Mouse (Mus musculus) stomach, embryonic 14.5 days (tissue): ENCODE results near the gene Mtrr. TPM values are rescaled to one million over a fixed set of nuclear protein-coding genes. Genes with fewer than 3 reads are reported as not detected.

Source experiments
- ATAC-seq: fragments of 200-750 bp; cut with Nextera tagmentation; 2 replicates; pipeline ENCODE4 v1.8.0; 2017; ENCODE audit warnings: low read depth, moderate TSS enrichment; ENCODE audit not compliant: insufficient number of reproducible peaks, insufficient read depth, low FRiP score
- H3K27ac ChIP-seq: fragments of 300-500 bp; sonication (generic); 2 replicates; pipeline ENCODE4 v1.5.1; 2014; ENCODE audit warnings: mild to moderate bottlenecking, low read length, moderate library complexity, mixed read lengths
- H3K27me3 ChIP-seq: fragments of 300-500 bp; sonication (generic); 2 replicates; pipeline ENCODE4 v1.6.1; 2014; ENCODE audit warnings: low read length, control low read depth, mixed read lengths; ENCODE audit not compliant: control insufficient read depth, insufficient read depth
- H3K36me3 ChIP-seq: fragments of 300-500 bp; sonication (generic); 2 replicates; pipeline ENCODE4 v1.6.1; 2014; ENCODE audit warnings: mild to moderate bottlenecking, control low read depth, low read length, moderate library complexity, mixed read lengths; ENCODE audit not compliant: control insufficient read depth, insufficient read depth
- H3K4me1 ChIP-seq: fragments of 300-500 bp; sonication (generic); 2 replicates; pipeline ENCODE4 v1.6.1; 2014; ENCODE audit warnings: low read length, control low read depth, mixed read lengths; ENCODE audit not compliant: control insufficient read depth, insufficient read depth
- H3K4me2 ChIP-seq: fragments of 300-500 bp; sonication (generic); replicated peaks from 2 replicates; pipeline ENCODE4 v1.6.1; 2014; ENCODE audit warnings: low read depth, low read length, control low read depth
- H3K4me3 ChIP-seq: fragments of 300-500 bp; sonication (generic); 2 replicates; pipeline ENCODE4 v1.5.1; 2014; ENCODE audit warnings: low read depth, low read length, control low read depth
- H3K9ac ChIP-seq: fragments of 300-500 bp; sonication (generic); replicated peaks from 2 replicates; pipeline ENCODE4 v1.6.1; 2014; ENCODE audit warnings: low read depth, mild to moderate bottlenecking, control low read depth, low read length, moderate library complexity, mixed read lengths
- H3K9me3 ChIP-seq: fragments of 300-500 bp; sonication (generic); 2 replicates; pipeline ENCODE4 v1.6.1; 2016; ENCODE audit warnings: low read depth, low read length, control low read depth; ENCODE audit not compliant: control insufficient read depth
- WGBS: fragments of 180-500 bp; shearing (Covaris S2); extraction: QIAGEN DNeasy Blood & Tissue Kit; methylation state at CpG from one replicate; pipeline ENCODE4 v1.1.7; 2014; 5-methylcytosine and 5-hydroxymethylcytosine counted together
- polyA plus RNA-seq: library from polyadenylated mRNA; unstranded; fragments of >200 nt; fragmentation: Nextera tagmentation; extraction: Ambion mirVana; gene quantifications from 2 replicates; pipeline ENCODE4 v1.2.1, GENCODE M21; 2014

Mtrr gene
- polyA plus RNA-seq, 1 experiment from 2014 or later = 17.9 TPM

DNA sequence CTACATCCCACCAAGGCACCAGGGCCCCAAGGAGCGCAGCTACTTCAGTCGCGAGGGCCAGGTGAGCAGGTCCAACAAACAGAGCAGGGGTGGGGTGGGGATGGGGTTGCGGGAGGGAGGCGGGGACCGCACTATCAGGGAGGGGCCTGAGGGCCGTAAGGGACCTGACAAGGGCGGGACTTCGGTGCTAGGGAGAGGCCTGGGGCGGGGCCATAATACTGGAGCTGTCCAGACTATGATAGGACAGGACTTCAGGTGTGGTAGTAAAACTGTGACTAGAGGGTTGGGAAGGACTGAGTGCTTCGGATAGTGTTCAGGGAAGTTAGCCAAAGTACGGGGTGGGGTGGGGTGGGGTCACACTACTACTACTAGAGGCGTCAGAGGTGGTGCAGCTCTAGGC is 15.7 kb upstream of the Mtrr start:
- Histone ChIP-seq H3K9me3 (no peaks in the 10 kb centered on the region), H3K4me1 (0 out of 2 replicates have a peak, but pooled peaks cover 5% of the 10 kb centered on the region), H3K4me2 (no peak overlapping the region; the same call in 1 of the 2 replicates), H3K9ac (no peak overlapping the region), H3K27me3 (no peaks in the 10 kb centered on the region), H3K4me3 (no peak overlapping the region), H3K27ac (no peak overlapping the region), H3K36me3 (peaks cover 1% of the 10 kb centered on the region)
- ATAC-seq = peak; percentile 86
- WGBS = 14% methylated on average over 13 of the region's 13 CpGs

DNA sequence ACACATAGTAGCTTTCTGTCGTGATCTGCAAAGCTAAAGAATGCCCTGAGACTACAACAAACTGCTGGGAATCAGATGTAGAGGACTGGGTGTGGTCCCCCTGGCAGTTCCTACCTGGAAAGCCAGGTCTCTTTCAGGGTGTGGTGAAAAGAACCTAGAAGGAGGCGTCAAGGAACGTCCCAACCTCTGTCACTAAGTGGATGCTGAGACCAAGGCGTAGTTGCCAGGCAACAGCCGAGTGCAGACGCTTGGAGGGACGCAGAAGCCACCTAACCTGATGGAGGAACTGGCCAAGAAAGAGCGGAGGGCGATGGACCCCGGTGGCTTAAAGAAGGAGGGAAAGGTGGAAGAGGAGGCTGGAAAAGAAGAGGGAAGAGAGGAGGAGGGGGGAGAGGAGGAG is 15.2 kb upstream of the Mtrr start, which contains the start of gene 1700001L19Rik:
TSS of gene 1700001L19Rik (plus strand) at position 223 of the 400 bp plus-strand sequence.
- 10% methylated on average over 10 of the region's 10 CpGs for WGBS
- Histone ChIP-seq H3K4me1 (0 out of 2 replicates have a peak, but pooled peaks cover 5% of the 10 kb centered on the region), H3K36me3 (peaks cover 6% of the 10 kb centered on the region), H3K9ac (no peak within 1 kb of the TSS), H3K27me3 (no peaks in the 10 kb centered on the region), H3K9me3 (no peaks in the 10 kb centered on the region), H3K4me2 (no peak within 1 kb of the TSS; the same call in 1 of the 2 replicates), H3K4me3 (no peak within 1 kb of the TSS), H3K27ac (no peak within 1 kb of the TSS)
- ATAC-seq = no peak

DNA sequence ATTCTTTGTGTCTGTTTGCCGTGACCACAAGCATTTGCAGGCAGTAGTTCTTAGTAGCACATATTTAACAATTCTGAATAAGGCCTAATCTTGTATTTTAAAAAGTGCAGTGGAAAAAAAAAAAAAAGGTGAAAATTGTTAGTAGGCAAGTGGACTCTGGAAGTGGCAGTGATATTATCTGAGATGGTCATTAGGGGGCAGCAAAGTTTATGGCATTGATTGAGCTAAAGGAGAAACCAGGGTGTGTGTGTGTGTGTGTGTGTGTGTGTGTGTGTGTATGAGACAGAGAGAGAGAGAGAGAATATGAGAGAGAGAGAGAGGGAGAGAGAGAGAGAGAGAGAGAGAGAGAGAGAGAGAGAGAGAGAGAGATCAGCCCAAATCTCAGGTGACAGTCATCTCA is 11.8 kb upstream of the Mtrr start:
- Histone ChIP-seq H3K27ac (no peak overlapping the region), H3K9me3 (no peaks in the 10 kb centered on the region), H3K4me2 (no peak overlapping the region), H3K36me3 (peaks cover 35% of the 10 kb centered on the region), H3K4me1 (0 out of 2 replicates have a peak, but pooled peaks cover 5% of the 10 kb centered on the region), H3K27me3 (no peaks in the 10 kb centered on the region), H3K9ac (no peak overlapping the region), H3K4me3 (no peak overlapping the region)
- ATAC-seq = no peak
- 78% methylated on average over 1 of the region's 1 CpGs for whole genome bisulfite sequencing

DNA sequence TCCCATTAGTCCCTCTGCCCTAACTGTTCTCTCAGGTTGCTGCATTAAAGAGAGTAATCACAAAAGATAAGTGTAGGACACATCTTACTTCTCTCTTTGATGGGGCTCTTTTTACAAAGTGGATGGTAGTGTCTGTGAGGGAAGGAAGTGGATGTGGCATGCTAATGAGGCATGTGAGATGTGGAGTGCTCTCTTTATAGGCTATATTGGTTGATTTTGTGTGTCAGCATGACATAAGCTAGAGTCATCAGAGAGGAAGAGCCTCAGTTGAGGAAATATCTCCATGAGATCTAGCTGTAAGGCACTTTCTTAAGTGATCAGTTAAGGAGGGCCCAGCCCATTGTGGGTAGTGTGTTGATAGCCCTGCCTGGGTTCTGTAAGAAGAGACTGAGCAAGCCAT is 6.4 kb upstream of the Mtrr start:
- no peaks in the 10 kb centered on the region for H3K9me3 ChIP-seq

DNA sequence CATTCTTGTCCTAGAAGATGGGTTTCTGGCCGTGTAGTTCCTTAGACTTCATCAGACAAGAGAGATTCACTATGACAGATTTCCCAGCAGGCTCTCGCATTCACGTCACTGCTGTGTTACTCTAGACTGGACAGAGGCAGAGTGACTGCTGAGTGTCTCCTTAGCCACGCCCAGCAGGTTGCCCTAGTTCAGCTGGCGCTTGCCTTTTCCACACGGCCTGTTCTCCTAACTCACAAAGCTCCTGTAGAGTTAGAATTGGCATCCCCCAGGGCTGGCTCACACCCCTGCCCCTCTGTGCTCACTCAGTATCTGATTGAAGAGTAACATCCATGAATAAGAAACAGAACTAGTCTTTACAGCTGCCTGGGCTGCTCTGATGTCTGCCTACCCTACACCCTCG is 3.5 kb upstream of the Mtrr start:
- ATAC-seq = no peak
- Histone ChIP-seq H3K9ac (no peak overlapping the region), H3K27me3 (no peaks in the 10 kb centered on the region), H3K4me1 (no peaks in the 10 kb centered on the region), H3K4me3 (no peak overlapping the region), H3K36me3 (peaks cover 61% of the 10 kb centered on the region), H3K9me3 (no peaks in the 10 kb centered on the region), H3K27ac (no peak overlapping the region), H3K4me2 (no peak overlapping the region)
- 84% methylated on average over 7 of the region's 7 CpGs for WGBS

More for the DNA sequence above, 6.4 kb upstream of the Mtrr start:
- no peak for ATAC-seq
- Histone ChIP-seq H3K9ac (no peak overlapping the region), H3K36me3 (peaks cover 81% of the 10 kb centered on the region), H3K4me2 (no peak overlapping the region), H3K27ac (no peak overlapping the region), H3K4me3 (no peak overlapping the region), H3K27me3 (no peaks in the 10 kb centered on the region), H3K4me1 (no peaks in the 10 kb centered on the region)

DNA sequence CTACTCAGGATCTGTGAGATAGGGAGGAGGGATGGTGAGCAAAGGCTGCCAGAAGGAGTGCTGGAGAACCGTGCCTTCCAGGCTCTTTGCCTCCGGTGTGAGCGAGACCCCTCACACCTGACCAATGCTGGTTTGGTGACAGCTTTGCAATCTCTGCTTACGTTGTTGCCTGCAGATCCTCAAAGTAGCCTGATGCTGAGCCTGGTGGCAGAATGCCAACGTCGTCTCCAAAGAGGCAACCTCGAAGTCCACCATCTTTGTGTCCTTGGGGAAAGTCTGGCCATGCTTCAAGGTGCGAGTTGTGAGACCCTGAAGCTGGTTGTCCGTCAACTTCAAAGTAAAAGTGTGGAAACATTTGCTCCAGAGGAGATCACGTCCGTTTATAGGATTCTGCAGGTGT is 2.0 kb upstream of the Mtrr start:
- no peak overlapping the region for H3K4me3 ChIP-seq
- peaks cover 47% of the 10 kb centered on the region for H3K36me3 ChIP-seq
- H3K9ac ChIP-seq = no peak overlapping the region
- no peak overlapping the region for H3K4me2 ChIP-seq
- no peaks in the 10 kb centered on the region for H3K4me1 ChIP-seq
- no peak for ATAC-seq
- H3K27ac ChIP-seq = no peak overlapping the region
- WGBS = 86% methylated on average over 11 of the region's 11 CpGs
- no peaks in the 10 kb centered on the region for H3K27me3 ChIP-seq
- H3K9me3 ChIP-seq = no peaks in the 10 kb centered on the region

DNA sequence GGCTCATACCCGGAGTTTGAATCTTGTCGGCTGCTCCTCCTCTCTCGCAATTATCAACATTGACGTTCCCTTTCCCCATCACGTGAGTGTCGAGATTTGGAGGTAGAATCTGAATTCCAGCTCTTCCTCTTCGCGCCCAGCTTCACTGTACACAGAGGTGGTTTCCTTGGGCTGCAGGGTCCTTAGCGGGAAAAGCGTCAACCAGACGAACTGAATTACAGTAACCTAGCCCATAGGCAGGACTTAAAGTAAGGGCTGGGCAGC is 500 bp upstream of the Mtrr start:
- H3K4me3 ChIP-seq = peak overlapping the region; percentile 80
- peak overlapping the region; percentile 79 for H3K9ac ChIP-seq
- peaks cover 36% of the 10 kb centered on the region for H3K36me3 ChIP-seq
- WGBS = under 1% methylated on average over 11 of the region's 11 CpGs
- no peaks in the 10 kb centered on the region for H3K27me3 ChIP-seq
- H3K27ac ChIP-seq = peak overlapping the region; percentile 78
- peak overlapping the region; percentile 79 for H3K4me2 ChIP-seq
- ATAC-seq = no peak
- no peaks in the 10 kb centered on the region for H3K4me1 ChIP-seq
- no peaks in the 10 kb centered on the region for H3K9me3 ChIP-seq

DNA sequence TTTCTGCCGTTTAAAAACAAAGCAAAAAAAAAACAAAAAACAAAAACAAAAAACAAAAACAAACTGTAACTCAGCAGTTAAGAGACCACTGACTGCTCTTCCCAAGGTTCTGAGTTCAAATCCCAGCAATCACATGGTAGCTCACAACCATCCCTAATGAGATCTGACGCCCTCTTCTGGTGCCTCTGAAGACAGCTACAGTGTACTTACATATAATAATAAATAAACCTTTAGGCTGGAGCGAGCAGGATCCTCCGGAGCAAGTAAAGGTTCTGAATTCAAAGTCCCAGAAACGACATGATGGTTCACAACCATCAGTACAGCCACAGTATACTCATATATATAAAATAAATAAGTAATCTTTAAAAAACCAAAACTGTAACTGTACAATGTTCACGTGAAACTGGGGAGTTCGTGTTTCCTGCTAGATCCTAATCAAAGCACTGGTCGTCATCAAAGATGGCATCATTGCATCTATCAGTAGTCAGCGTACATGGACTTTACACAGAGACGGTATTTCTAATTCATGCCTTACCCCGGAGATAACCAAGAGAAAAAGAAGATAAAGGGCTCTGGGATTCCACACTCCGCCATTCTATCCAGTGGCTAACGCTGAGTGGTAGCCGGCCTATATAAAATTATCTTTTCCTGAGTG is 736 bp downstream of the Mtrr start:
- peak overlapping the region; percentile 75 for H3K27ac ChIP-seq
- H3K9ac ChIP-seq = peak overlapping the region; percentile 79
- peak overlapping the region; percentile 74 for H3K4me2 ChIP-seq
- no peaks in the 10 kb centered on the region for H3K9me3 ChIP-seq
- H3K27me3 ChIP-seq = no peaks in the 10 kb centered on the region
- ATAC-seq = 0 out of 2 replicates have a peak, but pooled peaks have one; percentile 0
- H3K4me1 ChIP-seq = no peaks in the 10 kb centered on the region
- WGBS = 20% methylated on average over 14 of the region's 14 CpGs
- peaks cover 33% of the 10 kb centered on the region for H3K36me3 ChIP-seq
- peak overlapping the region; percentile 80 for H3K4me3 ChIP-seq

DNA sequence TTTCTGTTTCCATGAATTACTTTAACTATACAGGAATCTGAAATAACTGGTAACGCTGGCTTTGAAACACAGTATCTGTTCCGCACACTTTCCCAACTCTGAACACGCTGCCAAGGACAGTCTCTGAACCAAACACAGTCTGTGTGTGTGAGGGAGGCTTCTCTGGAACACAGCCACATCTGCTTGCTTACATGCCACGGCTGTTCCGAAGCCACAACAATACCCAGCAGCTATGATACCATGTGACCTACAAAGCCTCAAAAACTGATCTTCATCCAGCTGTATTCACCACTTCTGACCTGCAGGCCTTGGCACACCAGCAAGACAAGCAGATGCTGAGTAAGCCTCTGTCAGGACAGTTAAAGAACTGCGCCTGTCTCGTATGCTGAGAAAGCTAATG is 4.0 kb downstream of the Mtrr start:
- Histone ChIP-seq H3K9ac (no peak overlapping the region), H3K27ac (no peak overlapping the region), H3K27me3 (no peaks in the 10 kb centered on the region), H3K4me2 (no peak overlapping the region), H3K36me3 (peaks cover 15% of the 10 kb centered on the region), H3K4me1 (no peaks in the 10 kb centered on the region), H3K4me3 (no peak overlapping the region), H3K9me3 (no peaks in the 10 kb centered on the region)
- no peak for ATAC-seq
- WGBS = 91% methylated on average over 7 of the region's 7 CpGs
